Mouse (Mus musculus) right cerebral cortex, postnatal 10 days (tissue): Measurements from ENCODE around the gene Icam1.

Experiments used
- DNase-seq, 2 experiments: peaks; one replicate each; pipeline ENCODE4 v3.0.0; 2021; ENCODE audit warnings: low spot score in 2 of 2

The Icam1 gene

GRCm38 (mm10) chr9:21015571-21016130, at the start of gene Icam1:
TSS of gene Icam1 (plus strand) at chr9:21015985.
- peak in 1 of 2 experiments; percentile 68 for DNase-seq

GRCm38 (mm10) chr9:20966008-20966407, 49.8 kb upstream of the Icam1 start:
- no peak for DNase-seq

GRCm38 (mm10) chr9:20966747-20967146, 49.0 kb upstream of the Icam1 start:
- DNase-seq: no peak

GRCm38 (mm10) chr9:20971751-20972140, 44.0 kb upstream of the Icam1 start:
- DNase-seq: no peak

- peak; percentile 77 to 86 for DNase-seq
Observed at GRCm38 (mm10) chr9:20972141-20972992, 43.4 kb upstream of the Icam1 start.

GRCm38 (mm10) chr9:20973001-20973681, 42.6 kb upstream of the Icam1 start:
- DNase-seq: no peak

- no peak for DNase-seq
Observed at GRCm38 (mm10) chr9:20973682-20974075, 42.1 kb upstream of the Icam1 start.

- peak; percentile 60 to 69 for DNase-seq
Observed at GRCm38 (mm10) chr9:20975431-20976215, 40.2 kb upstream of the Icam1 start.

- peak; percentile 72 to 78 for DNase-seq
Observed at GRCm38 (mm10) chr9:20976216-20976960, 39.4 kb upstream of the Icam1 start, which contains the start of gene S1pr2. TSS of gene S1pr2 (minus strand) at chr9:20976781.

GRCm38 (mm10) chr9:20976961-20977689, 38.7 kb upstream of the Icam1 start:
- no peak for DNase-seq

GRCm38 (mm10) chr9:20978409-20979095, 37.2 kb upstream of the Icam1 start:
- DNase-seq: no peak

- no peak for DNase-seq
Observed at GRCm38 (mm10) chr9:20979181-20979580, 36.6 kb upstream of the Icam1 start.

- DNase-seq: no peak
Observed at GRCm38 (mm10) chr9:20979769-20980168, 36.0 kb upstream of the Icam1 start.

- no peak for DNase-seq
Observed at GRCm38 (mm10) chr9:20982171-20982570, 33.6 kb upstream of the Icam1 start.

- DNase-seq: no peak
Observed at GRCm38 (mm10) chr9:20983169-20983568, 32.6 kb upstream of the Icam1 start.

GRCm38 (mm10) chr9:20986952-20987686, 28.7 kb upstream of the Icam1 start:
- DNase-seq: no peak

GRCm38 (mm10) chr9:20987953-20988352, 27.8 kb upstream of the Icam1 start:
- no peak for DNase-seq

GRCm38 (mm10) chr9:20990861-20991260, 24.9 kb upstream of the Icam1 start:
- no peak for DNase-seq

- DNase-seq: no peak
Observed at GRCm38 (mm10) chr9:20991587-20991986, 24.2 kb upstream of the Icam1 start.
